Mouse (Mus musculus) stomach, postnatal 0 days (tissue): Measurements from ENCODE around the gene Trim10. TPM values are rescaled to one million over a fixed set of nuclear protein-coding genes. Genes with fewer than 3 reads are reported as not detected.

Source experiments
- ATAC-seq: fragments of 200-750 bp; cut with Nextera tagmentation; 2 replicates; pipeline ENCODE4 v1.8.0; 2017; ENCODE audit not compliant: low FRiP score, low TSS enrichment
- DNase-seq: peaks from one replicate; pipeline ENCODE4 v3.0.0-alpha.2; 2016; ENCODE audit warnings: low spot score
- H3K27ac ChIP-seq: fragments of 300-500 bp; sonication (generic); replicated peaks from 2 replicates; pipeline ENCODE4 v1.5.1; 2014; ENCODE audit warnings: mild to moderate bottlenecking, control low read depth
- H3K27me3 ChIP-seq: fragments of 300-500 bp; sonication (generic); 2 replicates; pipeline ENCODE4 v1.6.1; 2014; ENCODE audit warnings: low read length; ENCODE audit not compliant: control insufficient read depth, insufficient read depth
- H3K36me3 ChIP-seq: fragments of 300-500 bp; sonication (generic); 2 replicates; pipeline ENCODE4 v1.6.1; 2014; ENCODE audit warnings: low read length, mixed read lengths; ENCODE audit not compliant: control insufficient read depth, insufficient read depth
- H3K4me1 ChIP-seq: fragments of 300-500 bp; sonication (generic); replicated peaks from 2 replicates; pipeline ENCODE4 v1.6.1; 2014; ENCODE audit warnings: antibody characterized with exemption; ENCODE audit not compliant: control insufficient read depth, insufficient read depth
- H3K4me2 ChIP-seq: fragments of 300-500 bp; sonication (generic); replicated peaks from 2 replicates; pipeline ENCODE4 v1.6.1; 2014; ENCODE audit warnings: low read depth, mild to moderate bottlenecking, control low read depth, moderate library complexity
- H3K4me3 ChIP-seq: fragments of 300-500 bp; sonication (generic); 2 replicates; pipeline ENCODE4 v1.5.1; 2014; ENCODE audit warnings: low read depth, low read length, control low read depth
- H3K9ac ChIP-seq: fragments of 300-500 bp; sonication (generic); 2 replicates; pipeline ENCODE4 v1.6.1; 2014; ENCODE audit warnings: mild to moderate bottlenecking, low read length, control low read depth, mixed read lengths
- H3K9me3 ChIP-seq: fragments of 300-500 bp; sonication (generic); 2 replicates; pipeline ENCODE4 v1.6.1; 2016; ENCODE audit warnings: low read length; ENCODE audit not compliant: control insufficient read depth
- CTCF ChIP-seq: IDR thresholded peaks from 2 replicates; pipeline ENCODE4 v1.5.1; 2016; ENCODE audit warnings: antibody characterized with exemption, low read depth, mild to moderate bottlenecking, moderate library complexity
- EP300 ChIP-seq: optimal IDR thresholded peaks from 2 replicates; pipeline ENCODE3; 2016; ENCODE audit warnings: antibody characterized with exemption
- WGBS: fragments of 180-500 bp; shearing (Covaris S2); extraction: QIAGEN DNeasy Blood & Tissue Kit; methylation state at CpG from one replicate; pipeline ENCODE4 v1.1.7; 2014; 5-methylcytosine and 5-hydroxymethylcytosine counted together
- polyA plus RNA-seq: library from polyadenylated mRNA; unstranded; fragments of >200 nt; fragmentation: Nextera tagmentation; extraction: Ambion mirVana; gene quantifications from 2 replicates; pipeline ENCODE4 v1.2.1, GENCODE M21; 2015

The Trim10 gene
- polyA plus RNA-seq, 1 experiment from 2014 or later = 0.32 TPM

DNA sequence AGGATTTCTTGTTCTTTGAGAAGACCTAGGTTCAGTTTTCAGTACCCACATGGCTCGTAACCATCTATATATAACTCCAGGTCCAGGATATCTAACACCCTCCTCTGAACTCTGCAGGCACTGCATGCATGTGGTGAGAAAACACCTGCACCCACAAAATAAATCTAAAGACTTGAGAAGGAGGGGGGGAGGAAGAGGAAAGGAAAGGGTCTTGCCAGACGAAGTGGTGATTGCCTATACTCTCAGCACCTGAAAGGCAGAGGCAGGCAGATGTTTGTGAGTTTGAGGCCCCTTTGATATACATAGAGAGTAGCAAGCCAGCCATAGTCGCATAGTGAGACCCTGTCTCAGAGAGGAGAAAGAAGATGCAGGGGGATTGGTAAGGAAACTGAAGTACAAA is 29.4 kb upstream of the Trim10 start:
- ATAC-seq (no peak), DNase-seq (no peak)
- H3K4me1 ChIP-seq = no peaks in the 10 kb centered on the region
- no peaks in the 10 kb centered on the region for H3K27me3 ChIP-seq
- H3K4me2 ChIP-seq = no peak overlapping the region
- TF ChIP-seq CTCF (no peak), EP300 (no peak)
- H3K9me3 ChIP-seq = no peaks in the 10 kb centered on the region
- WGBS = 77% methylated on average over 3 of the region's 3 CpGs
- no peaks in the 10 kb centered on the region for H3K36me3 ChIP-seq
- H3K27ac ChIP-seq = no peak overlapping the region
- H3K9ac ChIP-seq = no peak overlapping the region
- H3K4me3 ChIP-seq = no peak overlapping the region

DNA sequence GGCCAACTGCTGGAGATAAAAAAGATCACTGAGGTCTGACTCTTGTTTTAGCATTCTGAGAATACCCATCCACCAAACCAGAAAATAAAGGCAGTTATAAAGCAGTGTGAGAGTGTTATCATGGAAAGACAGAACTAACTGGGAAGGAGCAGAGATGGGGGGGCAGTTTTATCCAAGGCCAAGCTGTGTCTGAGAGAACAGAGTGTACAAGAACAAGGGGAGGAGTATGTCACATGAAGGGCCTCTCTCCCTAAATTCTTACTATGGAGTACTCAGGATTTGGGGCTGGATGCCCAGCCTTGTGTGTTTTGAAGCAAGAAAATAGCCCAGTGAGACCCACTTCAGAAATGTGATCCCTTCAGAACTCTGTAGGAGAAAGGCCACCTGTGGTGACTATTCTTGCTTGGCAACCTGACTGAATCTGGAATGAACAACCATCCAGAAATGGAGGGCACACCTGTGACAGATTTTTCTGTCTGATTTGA is 28.4 kb upstream of the Trim10 start:
- H3K27me3 ChIP-seq = no peaks in the 10 kb centered on the region
- DNase-seq = no peak
- H3K9ac ChIP-seq = no peak overlapping the region
- no peaks in the 10 kb centered on the region for H3K9me3 ChIP-seq
- H3K36me3 ChIP-seq = no peaks in the 10 kb centered on the region
- ATAC-seq = no peak
- no peak overlapping the region for H3K4me2 ChIP-seq
- H3K4me1 ChIP-seq = no peaks in the 10 kb centered on the region
- H3K27ac ChIP-seq = no peak overlapping the region
- H3K4me3 ChIP-seq = no peak overlapping the region
- TF ChIP-seq CTCF = no peak
- TF ChIP-seq EP300 = no peak

DNA sequence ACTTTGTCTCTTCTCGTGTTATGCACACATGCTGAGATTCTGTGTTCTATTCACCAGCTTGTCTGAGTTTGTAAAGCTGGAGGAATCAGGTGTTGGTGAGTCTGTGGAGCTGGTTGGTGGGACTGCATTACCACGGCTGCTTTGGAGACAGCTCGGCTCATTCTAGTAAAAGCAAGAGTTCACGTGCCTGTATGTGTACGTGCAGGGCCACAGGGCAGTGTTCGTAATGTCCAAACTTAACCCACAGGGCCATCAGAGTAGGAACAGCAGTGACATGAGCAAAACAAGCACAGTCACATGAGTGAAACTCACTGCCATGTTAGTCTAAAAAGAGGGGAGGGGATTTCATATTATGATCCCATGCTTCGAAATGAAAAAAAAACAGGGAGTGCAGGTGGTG is 25.7 kb upstream of the Trim10 start:
- peaks cover 3% of the 10 kb centered on the region; the same call in 1 of the 2 replicates for H3K36me3 ChIP-seq

DNA sequence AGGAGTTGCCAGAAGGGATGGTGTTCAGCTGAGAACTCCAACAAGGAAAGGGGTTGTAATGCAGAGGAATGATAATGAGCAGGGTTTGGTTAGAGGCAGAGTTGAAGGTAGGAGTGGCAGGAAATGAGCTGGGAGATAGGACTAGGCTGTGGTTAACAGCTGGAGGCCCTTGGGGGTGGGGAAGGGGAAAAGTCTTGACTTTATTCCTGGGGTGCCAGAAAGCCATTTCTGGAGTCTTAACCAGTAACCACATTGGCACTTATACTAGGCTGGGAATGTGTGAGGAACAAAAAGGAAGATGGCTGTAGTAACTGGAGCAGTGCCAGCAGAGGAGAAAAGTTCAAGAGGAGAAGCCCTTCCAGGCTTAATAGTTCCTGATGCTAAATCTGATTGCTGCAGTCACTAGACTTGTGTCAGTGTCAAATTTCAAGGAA is 25.1 kb upstream of the Trim10 start:
- DNase-seq = no peak
- no peak overlapping the region for H3K9ac ChIP-seq
- no peak overlapping the region for H3K4me3 ChIP-seq
- TF ChIP-seq CTCF (no peak), EP300 (no peak)
- H3K4me2 ChIP-seq = no peak overlapping the region
- H3K27ac ChIP-seq = no peak overlapping the region
- no peaks in the 10 kb centered on the region for H3K9me3 ChIP-seq
- no peak for ATAC-seq
- peaks cover 3% of the 10 kb centered on the region; the same call in 1 of the 2 replicates for H3K36me3 ChIP-seq
- no peaks in the 10 kb centered on the region for H3K27me3 ChIP-seq
- no peaks in the 10 kb centered on the region for H3K4me1 ChIP-seq

More for the DNA sequence above, 25.7 kb upstream of the Trim10 start:
- WGBS = 80% methylated on average over 7 of the region's 7 CpGs
- DNase-seq = no peak
- TF ChIP-seq EP300 (no peak), CTCF (no peak)
- H3K4me1 ChIP-seq = no peaks in the 10 kb centered on the region
- H3K9ac ChIP-seq = no peak overlapping the region
- no peak overlapping the region for H3K27ac ChIP-seq
- ATAC-seq = no peak
- H3K9me3 ChIP-seq = no peaks in the 10 kb centered on the region
- no peaks in the 10 kb centered on the region for H3K27me3 ChIP-seq
- H3K4me2 ChIP-seq = no peak overlapping the region
- H3K4me3 ChIP-seq = no peak overlapping the region

DNA sequence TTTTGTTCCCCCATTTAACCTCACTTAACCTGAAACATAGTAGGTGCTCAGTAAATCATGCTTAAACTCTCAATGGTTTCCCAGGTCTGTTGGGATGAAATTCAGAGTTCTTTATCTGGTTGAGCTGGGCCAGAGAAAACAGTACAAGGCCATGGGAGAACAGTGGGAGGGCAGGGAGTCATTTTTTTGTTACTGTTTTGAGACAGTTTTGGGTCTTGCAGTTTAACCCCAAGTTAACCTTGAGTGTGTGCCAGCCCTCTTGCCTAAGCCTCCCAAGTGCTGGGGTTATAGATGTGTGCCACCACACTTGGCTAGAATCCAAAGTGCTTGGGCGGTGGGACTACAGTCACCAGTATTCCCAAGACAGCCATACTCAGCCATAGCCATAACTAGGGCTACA is 24.6 kb upstream of the Trim10 start:
- Histone ChIP-seq H3K4me1 (no peaks in the 10 kb centered on the region), H3K9ac (no peak overlapping the region), H3K27ac (no peak overlapping the region), H3K4me3 (no peak overlapping the region), H3K27me3 (no peaks in the 10 kb centered on the region), H3K9me3 (no peaks in the 10 kb centered on the region), H3K36me3 (peaks cover 3% of the 10 kb centered on the region; the same call in 1 of the 2 replicates), H3K4me2 (no peak overlapping the region)
- no peak for TF ChIP-seq CTCF
- no peak for TF ChIP-seq EP300
- DNase-seq (no peak), ATAC-seq (no peak)
- WGBS = 74% methylated on average over 1 of the region's 1 CpGs

DNA sequence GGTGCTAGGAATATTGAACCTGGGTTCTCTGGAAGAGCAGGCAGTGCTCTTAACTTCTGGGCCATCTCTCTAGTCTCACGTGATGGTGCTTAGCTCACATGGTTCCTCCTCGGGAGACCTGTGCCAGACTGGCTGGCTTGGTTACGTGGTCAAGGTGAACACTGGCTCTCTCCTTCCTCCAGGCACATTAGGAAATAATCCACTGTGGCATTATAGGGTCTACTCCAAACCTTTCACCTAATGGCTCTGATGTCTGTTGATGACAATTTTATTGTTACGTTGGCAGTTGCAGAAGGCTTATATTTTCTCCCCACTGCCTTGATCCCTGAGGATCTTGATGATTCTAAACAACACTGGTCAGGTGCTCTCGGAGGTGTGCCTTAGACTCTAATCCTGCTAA is 20.5 kb upstream of the Trim10 start:
- Histone ChIP-seq H3K36me3 (peaks cover 19% of the 10 kb centered on the region), H3K4me3 (no peak overlapping the region), H3K4me1 (no peaks in the 10 kb centered on the region), H3K9ac (no peak overlapping the region), H3K9me3 (no peaks in the 10 kb centered on the region), H3K4me2 (no peak overlapping the region), H3K27ac (no peak overlapping the region), H3K27me3 (no peaks in the 10 kb centered on the region)
- 63% methylated on average over 5 of the region's 5 CpGs for WGBS
- DNase-seq (no peak), ATAC-seq (peak; percentile 43; the same call in 1 of the 2 replicates)
- TF ChIP-seq EP300 (no peak), CTCF (no peak)
